Mouse (Mus musculus): Measurements from ENCODE around the gene Lrrc30. TPM values are rescaled to one million over a fixed set of nuclear protein-coding genes. Genes with fewer than 3 reads are reported as not detected.

Lrrc30 gene
- polyA plus RNA-seq (2014; fragmentation: Nextera tagmentation; extraction: Ambion mirVana): 0.11 TPM in 1 of 2 replicates, not detected in the other

DNA sequence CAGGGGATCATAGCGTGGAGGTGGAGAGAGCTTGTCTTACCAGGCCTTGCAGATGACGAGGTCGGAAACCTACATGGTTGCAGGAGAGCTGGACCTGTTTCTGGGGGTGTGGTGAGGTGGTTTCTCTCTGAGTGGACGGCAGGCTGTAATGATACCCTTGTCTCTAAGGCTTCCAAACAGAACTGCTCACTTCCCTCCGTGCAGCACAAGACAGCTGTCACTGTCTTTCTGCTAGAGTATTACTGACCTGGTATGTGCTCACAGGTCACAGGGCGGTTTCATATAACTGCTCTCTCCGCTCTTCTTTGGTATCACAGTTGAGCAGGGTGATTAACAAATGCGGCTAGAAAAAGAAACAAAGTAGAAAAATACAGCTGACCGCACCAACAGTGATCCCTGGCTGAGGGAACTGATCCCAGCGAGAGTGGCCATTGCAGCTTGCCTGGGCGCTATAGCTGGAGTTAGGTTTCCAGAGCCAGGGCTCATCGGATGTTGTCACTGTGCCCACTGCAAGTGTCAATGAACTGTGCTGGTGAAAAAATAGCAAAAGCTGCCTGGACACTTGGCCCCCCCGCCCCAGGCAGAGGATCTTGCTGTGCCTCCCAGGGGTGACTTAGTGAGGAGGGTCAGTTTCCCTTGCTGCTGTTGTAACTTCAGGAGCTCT lies at the start of gene Lrrc30:
Lrrc30 (minus strand) TSS at position 48 of the 664 bp plus-strand sequence.
- ATAC-seq (ENCODE audit: insufficient number of reproducible peaks, insufficient read depth, low FRiP score, low read depth): no peak
- WGBS: 72% methylated on average over 13 of the region's 13 CpGs
- H3K27ac ChIP-seq (replicated peaks in 1 of 2; ENCODE audit: control insufficient read depth in 1 of 2, insufficient read depth in 1 of 2, low read depth in 2 of 2, low read length in 2 of 2): no peak within 1 kb of the TSS

DNA sequence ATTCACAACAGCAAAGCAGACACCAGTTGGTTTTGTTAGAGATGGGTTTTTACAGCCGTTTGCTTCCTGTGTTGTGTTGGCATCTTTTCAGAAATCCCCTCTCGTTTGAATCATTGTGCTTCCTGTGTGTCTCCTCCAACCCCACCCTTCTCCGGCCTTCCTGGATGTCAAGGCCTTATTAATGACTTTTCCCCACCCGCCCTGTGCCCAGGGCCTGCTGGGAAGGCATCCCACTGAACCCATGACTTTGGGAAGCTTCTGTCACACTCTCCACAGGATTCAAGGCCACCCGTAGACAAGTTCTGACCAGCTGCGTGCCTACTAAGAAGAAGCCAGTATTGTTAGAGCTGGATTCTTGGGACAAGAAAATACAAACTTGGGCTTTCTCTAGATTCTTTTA lies 48.6 kb upstream of the Lrrc30 start:
- H3K9ac ChIP-seq (ENCODE audit: low read length): no peak overlapping the region
- no peak for ATAC-seq (ENCODE audit: insufficient number of reproducible peaks, insufficient read depth, low FRiP score, low read depth)
- H3K27me3 ChIP-seq (ENCODE audit: control insufficient read depth, insufficient read depth, low read length): no peaks in the 10 kb centered on the region
- no peak overlapping the region for H3K4me3 ChIP-seq (ENCODE audit: control insufficient read depth in 1 of 2, insufficient read depth in 1 of 2, low read depth in 1 of 2, low read length in 2 of 2)
- no peaks in the 10 kb centered on the region for H3K9me3 ChIP-seq (ENCODE audit: control insufficient read depth, low read length)
- H3K27ac ChIP-seq (replicated peaks in 1 of 2; ENCODE audit: control insufficient read depth in 1 of 2, insufficient read depth in 1 of 2, low read depth in 2 of 2, low read length in 2 of 2): no peak overlapping the region
- 0 out of 4 replicates have a peak, but pooled peaks cover 0 to 3% of the 10 kb centered on the region in 2 experiments for H3K4me1 ChIP-seq (ENCODE audit: control insufficient read depth in 2 of 2, insufficient read depth in 2 of 2, low read length in 2 of 2)
- H3K36me3 ChIP-seq (ENCODE audit: control insufficient read depth, insufficient read depth, low read length): no peaks in the 10 kb centered on the region
- WGBS: 60% methylated on average over 6 of the region's 6 CpGs
- H3K4me2 ChIP-seq (ENCODE audit: low read length): no peak overlapping the region

More for the DNA sequence above, at the start of gene Lrrc30:
- Histone ChIP-seq H3K9ac (ENCODE audit: low read length) (no peak within 1 kb of the TSS), H3K9me3 (ENCODE audit: control insufficient read depth, low read length) (no peaks in the 10 kb centered on the region), H3K4me3 (ENCODE audit: control insufficient read depth in 1 of 2, insufficient read depth in 1 of 2, low read depth in 1 of 2, low read length in 2 of 2) (no peak within 1 kb of the TSS), H3K36me3 (ENCODE audit: control insufficient read depth, insufficient read depth, low read length) (no peaks in the 10 kb centered on the region), H3K4me1 (ENCODE audit: control insufficient read depth in 2 of 2, insufficient read depth in 2 of 2, low read length in 2 of 2) (peaks cover 7% of the 10 kb centered on the region in 2 experiments; a peak in 2 of 4 replicates), H3K27me3 (ENCODE audit: control insufficient read depth, insufficient read depth, low read length) (peaks cover 3% of the 10 kb centered on the region; the same call in 1 of the 2 replicates), H3K4me2 (ENCODE audit: low read length) (no peak within 1 kb of the TSS)

DNA sequence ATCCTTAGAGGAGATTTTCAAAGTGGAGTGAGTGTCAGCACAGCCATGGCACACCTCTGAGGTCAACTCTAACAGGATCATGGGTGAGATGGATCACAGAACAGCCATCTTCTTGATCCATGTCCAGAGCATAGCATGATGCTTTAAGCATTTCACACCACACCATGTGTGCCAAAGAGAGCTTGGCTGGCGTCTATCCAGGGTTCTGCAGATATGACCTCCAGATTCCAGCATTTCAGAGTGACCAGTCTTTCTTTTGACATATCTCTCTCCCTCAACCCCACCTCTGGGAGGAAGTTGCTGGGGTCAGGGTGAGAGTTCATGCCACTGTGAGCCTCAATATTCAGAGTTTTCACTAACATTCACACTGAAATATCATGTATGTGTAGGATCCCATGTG lies 46.1 kb upstream of the Lrrc30 start:
- Histone ChIP-seq H3K9me3 (ENCODE audit: control insufficient read depth, low read length) (no peaks in the 10 kb centered on the region), H3K9ac (ENCODE audit: low read length) (no peak overlapping the region), H3K36me3 (ENCODE audit: control insufficient read depth, insufficient read depth, low read length) (no peaks in the 10 kb centered on the region), H3K4me2 (ENCODE audit: low read length) (no peak overlapping the region), H3K4me1 (ENCODE audit: control insufficient read depth in 2 of 2, insufficient read depth in 2 of 2, low read length in 2 of 2) (no peaks in the 10 kb centered on the region), H3K27me3 (ENCODE audit: control insufficient read depth, insufficient read depth, low read length) (no peaks in the 10 kb centered on the region), H3K27ac (replicated peaks in 1 of 2; ENCODE audit: control insufficient read depth in 1 of 2, insufficient read depth in 1 of 2, low read depth in 2 of 2, low read length in 2 of 2) (no peak overlapping the region), H3K4me3 (ENCODE audit: control insufficient read depth in 1 of 2, insufficient read depth in 1 of 2, low read depth in 1 of 2, low read length in 2 of 2) (no peak overlapping the region)
- 82% methylated on average over 1 of the region's 1 CpGs for WGBS
- ATAC-seq (ENCODE audit: insufficient number of reproducible peaks, insufficient read depth, low FRiP score, low read depth): no peak

DNA sequence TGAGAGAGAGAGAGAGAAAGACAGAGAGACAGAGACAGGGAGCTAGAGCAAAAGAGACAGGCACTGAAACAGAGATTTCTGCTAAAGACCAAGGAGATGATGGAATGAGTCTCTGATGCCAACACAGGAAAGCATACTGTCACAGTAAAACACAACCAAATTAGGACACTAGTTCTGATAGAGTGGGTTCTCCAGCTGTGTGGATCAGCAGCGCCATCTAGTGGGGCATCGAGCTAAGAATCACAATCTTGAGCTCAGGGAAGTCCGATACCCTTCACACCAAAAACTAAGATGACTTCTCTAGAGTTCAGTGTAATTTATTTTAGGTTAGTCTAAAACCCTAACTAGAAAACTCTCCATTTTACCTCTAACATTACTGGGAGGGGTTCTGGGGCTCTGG lies 35.5 kb upstream of the Lrrc30 start:
- Histone ChIP-seq H3K27ac (replicated peaks in 1 of 2; ENCODE audit: control insufficient read depth in 1 of 2, insufficient read depth in 1 of 2, low read depth in 2 of 2, low read length in 2 of 2) (no peak overlapping the region), H3K9ac (ENCODE audit: low read length) (no peak overlapping the region), H3K4me1 (ENCODE audit: control insufficient read depth in 2 of 2, insufficient read depth in 2 of 2, low read length in 2 of 2) (no peaks in the 10 kb centered on the region; a peak in 1 of 4 replicates), H3K9me3 (ENCODE audit: control insufficient read depth, low read length) (no peaks in the 10 kb centered on the region), H3K27me3 (ENCODE audit: control insufficient read depth, insufficient read depth, low read length) (no peaks in the 10 kb centered on the region), H3K4me3 (ENCODE audit: control insufficient read depth in 1 of 2, insufficient read depth in 1 of 2, low read depth in 1 of 2, low read length in 2 of 2) (no peak overlapping the region), H3K36me3 (ENCODE audit: control insufficient read depth, insufficient read depth, low read length) (no peaks in the 10 kb centered on the region), H3K4me2 (ENCODE audit: low read length) (no peak overlapping the region)
- 17% methylated on average over 3 of the region's 3 CpGs for WGBS
- ATAC-seq (ENCODE audit: insufficient number of reproducible peaks, insufficient read depth, low FRiP score, low read depth): no peak

DNA sequence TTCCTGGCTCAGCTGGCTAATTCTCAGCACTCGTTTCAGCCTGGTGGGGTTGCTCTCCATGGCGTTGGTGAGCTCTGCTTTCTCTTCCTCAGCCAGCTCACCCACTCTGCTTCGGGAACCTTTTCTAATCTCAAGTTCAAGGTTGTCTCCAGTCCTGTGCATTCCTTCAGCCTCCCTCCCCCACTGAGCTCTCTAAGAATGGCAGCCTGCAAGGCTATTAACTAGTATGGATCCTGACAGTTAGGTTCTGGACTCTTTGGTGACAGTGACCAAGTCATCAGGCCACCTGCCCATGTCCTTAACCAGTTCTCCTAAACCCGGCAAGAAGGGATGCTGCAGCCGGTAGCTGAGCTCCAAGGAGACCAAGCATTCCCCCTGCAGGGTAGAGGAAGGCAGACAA lies 34.5 kb upstream of the Lrrc30 start:
- Histone ChIP-seq H3K9me3 (ENCODE audit: control insufficient read depth, low read length) (no peaks in the 10 kb centered on the region), H3K4me1 (ENCODE audit: control insufficient read depth in 2 of 2, insufficient read depth in 2 of 2, low read length in 2 of 2) (no peaks in the 10 kb centered on the region; a peak in 1 of 4 replicates), H3K4me3 (ENCODE audit: control insufficient read depth in 1 of 2, insufficient read depth in 1 of 2, low read depth in 1 of 2, low read length in 2 of 2) (no peak overlapping the region), H3K27ac (replicated peaks in 1 of 2; ENCODE audit: control insufficient read depth in 1 of 2, insufficient read depth in 1 of 2, low read depth in 2 of 2, low read length in 2 of 2) (no peak overlapping the region), H3K9ac (ENCODE audit: low read length) (no peak overlapping the region), H3K36me3 (ENCODE audit: control insufficient read depth, insufficient read depth, low read length) (no peaks in the 10 kb centered on the region), H3K27me3 (ENCODE audit: control insufficient read depth, insufficient read depth, low read length) (no peaks in the 10 kb centered on the region), H3K4me2 (ENCODE audit: low read length) (no peak overlapping the region)
- 32% methylated on average over 5 of the region's 5 CpGs for WGBS
- ATAC-seq (ENCODE audit: insufficient number of reproducible peaks, insufficient read depth, low FRiP score, low read depth): no peak

DNA sequence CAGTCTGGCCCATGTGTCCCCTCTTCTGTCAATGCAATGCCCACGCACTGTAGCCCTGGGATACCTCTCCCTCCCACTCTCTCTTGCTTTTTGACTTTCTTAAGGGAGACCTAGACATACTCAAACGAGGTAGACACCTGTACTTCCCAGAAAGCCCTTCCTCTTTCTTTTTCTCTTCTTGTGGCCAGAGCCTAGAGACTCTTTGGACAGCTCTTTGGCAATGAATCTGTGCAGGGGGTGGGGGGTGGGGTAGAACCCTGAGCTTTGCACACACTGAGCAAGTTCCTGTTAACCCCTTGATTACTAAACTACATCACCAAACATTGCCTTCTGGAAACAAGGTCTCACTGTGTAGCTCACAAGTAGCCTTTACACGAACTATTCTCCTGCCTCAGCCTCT lies 31.8 kb upstream of the Lrrc30 start:
- H3K9ac ChIP-seq (ENCODE audit: low read length): no peak overlapping the region
- H3K27me3 ChIP-seq (ENCODE audit: control insufficient read depth, insufficient read depth, low read length): no peaks in the 10 kb centered on the region
- H3K27ac ChIP-seq (replicated peaks in 1 of 2; ENCODE audit: control insufficient read depth in 1 of 2, insufficient read depth in 1 of 2, low read depth in 2 of 2, low read length in 2 of 2): no peak overlapping the region
- H3K9me3 ChIP-seq (ENCODE audit: control insufficient read depth, low read length): no peaks in the 10 kb centered on the region
- H3K36me3 ChIP-seq (ENCODE audit: control insufficient read depth, insufficient read depth, low read length): no peaks in the 10 kb centered on the region
- 72% methylated on average over 3 of the region's 3 CpGs for WGBS
- ATAC-seq (ENCODE audit: insufficient number of reproducible peaks, insufficient read depth, low FRiP score, low read depth): no peak
- no peak overlapping the region for H3K4me2 ChIP-seq (ENCODE audit: low read length)
- no peaks in the 10 kb centered on the region; a peak in 1 of 4 replicates for H3K4me1 ChIP-seq (ENCODE audit: control insufficient read depth in 2 of 2, insufficient read depth in 2 of 2, low read length in 2 of 2)
- no peak overlapping the region for H3K4me3 ChIP-seq (ENCODE audit: control insufficient read depth in 1 of 2, insufficient read depth in 1 of 2, low read depth in 1 of 2, low read length in 2 of 2)

DNA sequence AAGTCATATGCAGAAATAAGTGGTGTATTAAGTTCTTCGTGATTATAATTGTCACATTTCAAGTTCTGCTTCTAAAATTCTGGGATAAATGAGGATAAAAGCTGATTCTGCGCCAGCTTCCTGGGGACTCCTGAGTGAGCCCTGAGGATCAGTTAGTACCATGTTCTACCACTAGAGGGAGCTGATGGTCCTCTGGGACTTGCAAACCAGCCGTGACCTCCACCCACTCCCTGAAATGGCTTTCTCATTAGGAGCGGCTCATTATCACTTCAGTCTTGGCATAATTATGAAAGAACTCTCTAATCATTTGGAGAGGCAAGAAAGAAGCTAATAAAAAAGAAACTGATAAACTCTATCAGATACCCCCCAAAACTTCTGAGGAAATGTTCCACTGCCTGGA lies 19.0 kb upstream of the Lrrc30 start:
- Histone ChIP-seq H3K4me1 (ENCODE audit: control insufficient read depth in 2 of 2, insufficient read depth in 2 of 2, low read length in 2 of 2) (no peaks in the 10 kb centered on the region), H3K27ac (replicated peaks in 1 of 2; ENCODE audit: control insufficient read depth in 1 of 2, insufficient read depth in 1 of 2, low read depth in 2 of 2, low read length in 2 of 2) (no peak overlapping the region), H3K9ac (ENCODE audit: low read length) (no peak overlapping the region), H3K4me3 (ENCODE audit: control insufficient read depth in 1 of 2, insufficient read depth in 1 of 2, low read depth in 1 of 2, low read length in 2 of 2) (no peak overlapping the region), H3K36me3 (ENCODE audit: control insufficient read depth, insufficient read depth, low read length) (no peaks in the 10 kb centered on the region), H3K27me3 (ENCODE audit: control insufficient read depth, insufficient read depth, low read length) (no peaks in the 10 kb centered on the region), H3K9me3 (ENCODE audit: control insufficient read depth, low read length) (no peaks in the 10 kb centered on the region), H3K4me2 (ENCODE audit: low read length) (no peak overlapping the region)
- no peak for ATAC-seq (ENCODE audit: insufficient number of reproducible peaks, insufficient read depth, low FRiP score, low read depth)
- WGBS: 13% methylated on average over 4 of the region's 4 CpGs

DNA sequence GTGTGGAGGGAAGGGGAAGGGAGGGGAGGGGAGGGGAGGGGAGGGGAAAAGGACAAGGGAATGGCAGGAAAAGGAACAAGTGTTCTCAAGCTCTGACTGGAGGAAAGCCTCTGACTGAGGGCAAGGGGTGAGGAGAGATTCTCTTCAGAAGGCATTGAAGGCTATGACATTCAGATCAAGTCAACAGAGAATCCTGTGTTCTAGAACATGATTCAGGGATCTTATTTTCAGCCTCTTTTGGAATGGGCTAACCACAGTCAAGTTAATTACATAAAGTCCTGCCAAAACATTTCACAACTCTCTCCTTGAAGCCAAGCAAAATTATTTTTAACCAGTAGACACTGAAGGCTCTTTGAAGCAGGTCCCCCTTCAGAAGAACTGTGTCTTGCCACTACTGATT lies 9.1 kb upstream of the Lrrc30 start:
- Histone ChIP-seq H3K4me1 (ENCODE audit: control insufficient read depth in 2 of 2, insufficient read depth in 2 of 2, low read length in 2 of 2) (peaks cover 0 to 5% of the 10 kb centered on the region in 2 experiments; a peak in 1 of 4 replicates), H3K9me3 (ENCODE audit: control insufficient read depth, low read length) (no peaks in the 10 kb centered on the region), H3K27me3 (ENCODE audit: control insufficient read depth, insufficient read depth, low read length) (no peaks in the 10 kb centered on the region), H3K4me3 (ENCODE audit: control insufficient read depth in 1 of 2, insufficient read depth in 1 of 2, low read depth in 1 of 2, low read length in 2 of 2) (no peak overlapping the region), H3K9ac (ENCODE audit: low read length) (no peak overlapping the region), H3K27ac (replicated peaks in 1 of 2; ENCODE audit: control insufficient read depth in 1 of 2, insufficient read depth in 1 of 2, low read depth in 2 of 2, low read length in 2 of 2) (no peak overlapping the region), H3K36me3 (ENCODE audit: control insufficient read depth, insufficient read depth, low read length) (no peaks in the 10 kb centered on the region), H3K4me2 (ENCODE audit: low read length) (no peak overlapping the region)
- no peak for ATAC-seq (ENCODE audit: insufficient number of reproducible peaks, insufficient read depth, low FRiP score, low read depth)
